ENCODE assay signal across 30 mouse cellular contexts in genomic region chr5:65963291-65963690, GRCm38 (mm10). TPM values are rescaled to one million over a fixed set of nuclear protein-coding genes. Genes with fewer than 3 reads are reported as not detected.
DNase-seq lines count a peak whose midpoint lies in the region; ATAC-seq lines count a peak whose summit lies in the region.
"Had no signal": no experiment of that assay in that cellular context is flagged by ENCODE, and none has a peak within 500 bp of the region (broad histone marks: within the 10 kb centered on the region; RNA-seq: fewer than 3 reads in every experiment).

No protein-coding gene starts in this region.

- 91% methylated on average over 5 of the region's 5 CpGs for WGBS in forebrain, embryonic 11.5 days
- WGBS in forebrain, embryonic 12.5 days = 94% methylated on average over 5 of the region's 5 CpGs

- no peaks in the 10 kb centered on the region for H3K9me3 ChIP-seq in forebrain, embryonic 11.5 days (ENCODE audit: control insufficient read depth, low read length)
- H3K9me3 ChIP-seq in forebrain, embryonic 12.5 days = no peaks in the 10 kb centered on the region
- H3K9me3 ChIP-seq: embryonic facial prominence, embryonic 13.5 days; embryonic facial prominence, embryonic 15.5 days; forebrain, embryonic 10.5 days; G1E had no signal

- no peaks in the 10 kb centered on the region for H3K27me3 ChIP-seq in forebrain, embryonic 11.5 days (ENCODE audit: control insufficient read depth, insufficient read depth, low read length)
- no peaks in the 10 kb centered on the region for H3K27me3 ChIP-seq in forebrain, embryonic 12.5 days
- H3K27me3 ChIP-seq: CH12.LX; embryonic facial prominence, embryonic 13.5 days; embryonic facial prominence, embryonic 15.5 days; Patski had no signal

- no peak overlapping the region for H3K27ac ChIP-seq in forebrain, embryonic 11.5 days (ENCODE audit: low read depth, low read length)
- H3K27ac ChIP-seq in forebrain, embryonic 12.5 days = no peak overlapping the region
- H3K27ac ChIP-seq: embryonic facial prominence, embryonic 13.5 days; embryonic facial prominence, embryonic 15.5 days; forebrain, embryonic 10.5 days had no signal

- H3K4me2 ChIP-seq in forebrain, embryonic 11.5 days (ENCODE audit: low read depth, low read length, severe bottlenecking) = no peak overlapping the region
- H3K4me2 ChIP-seq in forebrain, embryonic 12.5 days = no peak overlapping the region
- H3K4me2 ChIP-seq: embryonic facial prominence, embryonic 13.5 days; embryonic facial prominence, embryonic 15.5 days had no signal

- no peak overlapping the region for H3K4me3 ChIP-seq in forebrain, embryonic 11.5 days (ENCODE audit: low read depth, low read length)
- H3K4me3 ChIP-seq in forebrain, embryonic 12.5 days (replicated peaks) = no peak overlapping the region
- H3K4me3 ChIP-seq: embryonic facial prominence, embryonic 13.5 days; embryonic facial prominence, embryonic 15.5 days; erythroblast, embryonic 14.5 days; forebrain, embryonic 10.5 days had no signal

- H3K4me1 ChIP-seq in forebrain, embryonic 11.5 days (replicated peaks; ENCODE audit: control insufficient read depth, insufficient read depth, low read length) = no peaks in the 10 kb centered on the region
- no peaks in the 10 kb centered on the region for H3K4me1 ChIP-seq in forebrain, embryonic 12.5 days
- H3K4me1 ChIP-seq: embryonic facial prominence, embryonic 15.5 days; forebrain, embryonic 10.5 days had no signal

- no peak for ATAC-seq in forebrain, embryonic 11.5 days (replicated peaks; ENCODE audit: low FRiP score)
- ATAC-seq in forebrain, embryonic 12.5 days (ENCODE audit: low FRiP score) = no peak
- ATAC-seq: activated CD4-positive, CD25-positive, alpha-beta regulatory T cell, adult 4 months; CD4-positive, CD25-positive, alpha-beta regulatory T cell, adult 4 months; forebrain, embryonic 14.5 days; forebrain, embryonic 16.5 days; Patski had no signal

- no peaks in the 10 kb centered on the region for H3K36me3 ChIP-seq in forebrain, embryonic 11.5 days (ENCODE audit: control insufficient read depth, insufficient read depth, low read length)
- H3K36me3 ChIP-seq in forebrain, embryonic 12.5 days (replicated peaks) = no peaks in the 10 kb centered on the region
- H3K36me3 ChIP-seq: embryonic facial prominence, embryonic 13.5 days; embryonic facial prominence, embryonic 15.5 days; forebrain, embryonic 10.5 days; G1E had no signal

- no peak overlapping the region for H3K9ac ChIP-seq in forebrain, embryonic 11.5 days (ENCODE audit: low read length)
- H3K9ac ChIP-seq in forebrain, embryonic 12.5 days = no peak overlapping the region
- H3K9ac ChIP-seq: embryonic facial prominence, embryonic 13.5 days; embryonic facial prominence, embryonic 15.5 days had no signal

- DNase-seq in forebrain, embryonic 11.5 days (ENCODE audit: low spot score) = peak; percentile 19
- peak; percentile 8 to 11 for DNase-seq in frontal cortex, postnatal 36 days (ENCODE audit: low spot score in 2 of 2)
- no peak for DNase-seq in frontal cortex, postnatal 25 days (ENCODE audit: low spot score in 2 of 2)
- peak; percentile 44 for DNase-seq in brain, adult 2 months (ENCODE audit: low read depth, low spot score)
- DNase-seq in left cerebral cortex, adult 11 months (ENCODE audit: low spot score) = no peak
- DNase-seq: adrenal gland, adult 8-10 months; adrenal gland, postnatal 14 days; adrenal gland, postnatal 36 days; B cell, adult 2 months; cerebellum, adult 11 months; cerebellum, adult 18-20 months; cerebellum, adult 8-10 months; cerebellum, adult 9-11 months; cerebellum, postnatal 14 days; cerebellum, postnatal 36 days; embryo, embryonic 11 days had no signal

RNA-seq across cellular contexts. Expression of gene Chrna9, which starts 28.6 kb away (rescaled TPM):
- not detected in 2 replicates for polyA plus RNA-seq in forebrain, embryonic 11.5 days (2014; fragmentation: Nextera tagmentation; extraction: Ambion mirVana)
- polyA plus RNA-seq in forebrain, embryonic 12.5 days (2016; fragmentation: Nextera tagmentation; extraction: Ambion mirVana) = not detected in 2 replicates
- polyA plus RNA-seq: brain, embryonic 14.5 days; embryonic facial prominence, embryonic 13.5 days; embryonic facial prominence, embryonic 15.5 days; erythroblast, embryonic 14.5 days; forebrain, embryonic 10.5 days; forebrain, embryonic 14.5 days; forebrain, embryonic 16.5 days; G1E; Patski had no signal

RNA-seq across cellular contexts. Expression of gene 9130230L23Rik, which starts 40.8 kb away (rescaled TPM):
- polyA plus RNA-seq in forebrain, embryonic 11.5 days (2014; fragmentation: Nextera tagmentation; extraction: Ambion mirVana) = 0.21 and 0.32 TPM in 2 replicates
- 0.13 TPM in 1 of 2 replicates, not detected in the other for polyA plus RNA-seq in forebrain, embryonic 12.5 days (2016; fragmentation: Nextera tagmentation; extraction: Ambion mirVana)
- polyA plus RNA-seq: CD4-positive, CD25-positive, alpha-beta regulatory T cell, adult 4 months; embryonic facial prominence, embryonic 11.5 days; embryonic facial prominence, embryonic 13.5 days; erythroblast, embryonic 14.5 days; forebrain, embryonic 10.5 days; forebrain, embryonic 14.5 days; forebrain, embryonic 16.5 days; G1E; Patski had no signal

Comparison
In these comparisons a context has a peak if more than half of its experiments do, and no peak if none do; other contexts are left out.
1. DNase-seq: peak in forebrain, embryonic 11.5 days (single experiment), frontal cortex, postnatal 36 days (2 of 2) and brain, adult 2 months (single experiment); none in frontal cortex, postnatal 25 days (0 of 2) and left cerebral cortex, adult 11 months (single experiment).